Mouse (Mus musculus) liver, adult 2 months (tissue): ENCODE results near the gene Eps8l2. TPM values are rescaled to one million over a fixed set of nuclear protein-coding genes. Genes with fewer than 3 reads are reported as not detected.

ENCODE experiments used
- DNase-seq: peaks from one replicate; pipeline ENCODE4 v3.0.0-alpha.2; 2011; ENCODE audit warnings: low read depth, low spot score; ENCODE audit errors: extremely low read depth
- H3K27ac ChIP-seq: fragments of 200-500 bp; replicated peaks from 2 replicates; pipeline ENCODE4 v1.5.1; 2012; ENCODE audit warnings: low read depth, mild to moderate bottlenecking, control low read depth, inconsistent platforms, low read length; ENCODE audit not compliant: insufficient read depth
- H3K27me3 ChIP-seq: fragments of 200-500 bp; 2 replicates; pipeline ENCODE4 v1.6.1; 2012; ENCODE audit warnings: mild to moderate bottlenecking, moderate library complexity, low read length, inconsistent platforms; ENCODE audit not compliant: control insufficient read depth, insufficient read depth
- H3K36me3 ChIP-seq: fragments of 200-500 bp; 2 replicates; pipeline ENCODE4 v1.6.1; 2012; ENCODE audit warnings: low read length, inconsistent platforms; ENCODE audit not compliant: control insufficient read depth, insufficient read depth
- H3K4me1 ChIP-seq: fragments of 200-500 bp; 2 replicates; pipeline ENCODE4 v1.6.1; 2011; ENCODE audit warnings: low read length; ENCODE audit not compliant: control insufficient read depth, insufficient read depth
- H3K4me3 ChIP-seq: fragments of 200-500 bp; 2 replicates; pipeline ENCODE4 v1.5.1; 2011; ENCODE audit warnings: low read depth, mild to moderate bottlenecking, control low read depth, low read length, moderate library complexity; ENCODE audit not compliant: insufficient read depth
- H3K79me2 ChIP-seq: fragments of 200-500 bp; 2 replicates; pipeline ENCODE4 v1.6.1; 2012; ENCODE audit warnings: inconsistent platforms, mild to moderate bottlenecking, low read length, moderate library complexity; ENCODE audit not compliant: control insufficient read depth, insufficient read depth
- H3K9ac ChIP-seq: fragments of 200-500 bp; 2 replicates; pipeline ENCODE4 v1.6.1; 2012; ENCODE audit warnings: low read depth, mild to moderate bottlenecking, control low read depth, inconsistent platforms, low read length
- CTCF ChIP-seq: fragments of 200-500 bp; IDR thresholded peaks from 2 replicates; pipeline ENCODE4 v1.5.1; 2011; ENCODE audit warnings: low read depth, low read length, control low read depth
- POLR2A ChIP-seq: fragments of 200-500 bp; IDR thresholded peaks from 2 replicates; pipeline ENCODE4 v1.6.1; 2011; ENCODE audit warnings: low read length, control low read depth; ENCODE audit not compliant: insufficient read depth; ENCODE audit errors: extremely low read depth
- WGBS: fragments of 180-500 bp; shearing (Covaris S2); methylation state at CpG from one replicate; pipeline ENCODE4 v1.1.7; 2018; 5-methylcytosine and 5-hydroxymethylcytosine counted together
- polyA plus RNA-seq: library from polyadenylated mRNA; depleted of rRNA; stranded (reverse); fragments of >200 nt; gene quantifications from 2 replicates; pipeline ENCODE4 v1.2.3, GENCODE M21; 2012
- total RNA-seq: library from RNA; depleted of rRNA; stranded (reverse); fragments of >200 nt; gene quantifications from 2 replicates; pipeline ENCODE4 v1.2.3, GENCODE M21; 2014

Eps8l2 gene
- total and polyA plus RNA-seq, 2 experiments = 17.4 to 117 TPM

GRCm38 (mm10) chr7:141326546-141327446, 11.9 kb upstream of the Eps8l2 start:
- TF ChIP-seq POLR2A (no peak), CTCF (no peak)
- H3K36me3 ChIP-seq = peaks cover 2% of the 10 kb centered on the region; the same call in 1 of the 2 replicates
- H3K4me1 ChIP-seq = peaks cover 12% of the 10 kb centered on the region
- DNase-seq = no peak
- H3K79me2 ChIP-seq = peaks cover 14% of the 10 kb centered on the region
- H3K4me3 ChIP-seq = peak overlapping the region; percentile 64
- H3K9ac ChIP-seq = peak overlapping the region; percentile 85
- H3K27ac ChIP-seq = peak overlapping the region; percentile 62; the same call in 1 of the 2 replicates
- no peaks in the 10 kb centered on the region for H3K27me3 ChIP-seq
- 7% methylated on average over 32 of the region's 35 CpGs for WGBS

DNA sequence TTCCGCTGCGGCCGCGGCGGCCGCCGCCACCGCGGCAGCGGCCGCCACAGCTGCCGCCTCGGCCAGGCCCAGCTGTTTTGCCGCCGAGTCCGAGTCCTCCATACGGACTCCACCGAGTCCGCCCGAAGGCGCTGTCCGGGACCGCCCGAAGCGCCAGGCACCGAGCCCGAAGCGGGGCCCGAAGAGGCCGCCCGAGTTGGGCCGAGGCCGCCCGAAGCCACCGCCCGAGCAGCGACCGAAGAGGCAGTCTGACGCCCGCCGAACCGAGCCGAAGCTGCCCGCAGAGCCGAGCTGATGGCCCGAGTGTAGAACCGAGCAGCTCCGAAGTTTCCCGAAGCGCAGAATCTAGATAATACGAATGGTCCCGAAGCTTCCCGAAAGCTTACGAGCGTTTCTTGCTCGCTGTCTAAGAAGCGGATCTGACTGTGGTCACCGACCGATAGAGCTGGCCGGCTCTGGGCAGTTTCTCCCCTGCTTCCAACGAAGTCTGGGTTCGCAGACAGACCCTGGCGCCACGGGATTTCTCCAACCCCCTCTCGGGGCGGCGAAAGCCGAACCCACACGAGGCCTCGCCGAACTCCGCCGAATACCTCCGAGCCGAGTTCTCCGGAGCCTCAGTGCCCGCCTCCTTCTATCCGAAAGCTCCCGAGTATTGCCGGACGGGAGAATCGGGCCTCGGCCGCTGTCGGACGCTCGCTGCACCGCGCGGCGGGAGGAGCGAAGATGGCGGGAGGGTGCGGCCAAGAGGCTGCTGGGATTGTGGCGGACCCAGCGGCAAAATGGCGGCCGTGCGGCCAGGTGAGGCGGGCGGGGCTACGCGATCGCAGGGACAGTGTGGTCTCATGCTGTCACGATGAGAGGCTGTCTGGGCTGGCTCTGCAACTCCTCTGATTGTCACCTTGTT, 11.0 kb upstream of the Eps8l2 start, which contains the start of the genes Deaf1 and Tmem80:
Gene Deaf1, minus strand, starts transcription at position 222 of the 904 bp plus-strand sequence.
Gene Tmem80, plus strand, starts transcription at position 271 of the 904 bp plus-strand sequence.
- Histone ChIP-seq H3K36me3 (peaks cover 2% of the 10 kb centered on the region), H3K27me3 (no peaks in the 10 kb centered on the region), H3K4me3 (peak within 1 kb of the TSS; percentile 73), H3K79me2 (peaks cover 14% of the 10 kb centered on the region), H3K27ac (peak within 1 kb of the TSS; percentile 96), H3K4me1 (peaks cover 15% of the 10 kb centered on the region), H3K9ac (peak within 1 kb of the TSS; percentile 89)
- WGBS = under 1% methylated on average over 105 of the region's 105 CpGs
- DNase-seq = peak; percentile 86
- TF ChIP-seq POLR2A (peak; percentile 90), CTCF (no peak)

GRCm38 (mm10) chr7:141328373-141328990, 10.2 kb upstream of the Eps8l2 start:
- Histone ChIP-seq H3K27me3 (no peaks in the 10 kb centered on the region), H3K4me3 (peak overlapping the region; percentile 73), H3K36me3 (peaks cover 2% of the 10 kb centered on the region; the same call in 1 of the 2 replicates), H3K27ac (peak overlapping the region; percentile 66), H3K79me2 (peaks cover 14% of the 10 kb centered on the region), H3K4me1 (peaks cover 15% of the 10 kb centered on the region), H3K9ac (peak overlapping the region; percentile 81)
- WGBS = 13% methylated on average over 24 of the region's 24 CpGs
- no peak for DNase-seq
- TF ChIP-seq POLR2A (no peak), CTCF (no peak)

GRCm38 (mm10) chr7:141330706-141331105, 8.0 kb upstream of the Eps8l2 start:
- peaks cover 15% of the 10 kb centered on the region for H3K4me1 ChIP-seq
- TF ChIP-seq CTCF (no peak), POLR2A (no peak)

GRCm38 (mm10) chr7:141331990-141332389, 6.7 kb upstream of the Eps8l2 start:
- DNase-seq = peak; percentile 87
- Histone ChIP-seq H3K4me3 (no peak overlapping the region), H3K27ac (peak overlapping the region; percentile 30), H3K27me3 (no peaks in the 10 kb centered on the region), H3K9ac (no peak overlapping the region), H3K79me2 (peaks cover 4% of the 10 kb centered on the region), H3K36me3 (peaks cover 6% of the 10 kb centered on the region), H3K4me1 (peaks cover 5% of the 10 kb centered on the region)
- TF ChIP-seq CTCF (no peak), POLR2A (no peak)
- 23% methylated on average over 6 of the region's 6 CpGs for WGBS

More at GRCm38 (mm10) chr7:141330706-141331105, 8.0 kb upstream of the Eps8l2 start:
- Histone ChIP-seq H3K27me3 (no peaks in the 10 kb centered on the region), H3K79me2 (peaks cover 14% of the 10 kb centered on the region), H3K36me3 (peaks cover 6% of the 10 kb centered on the region), H3K27ac (no peak overlapping the region), H3K9ac (no peak overlapping the region), H3K4me3 (no peak overlapping the region)
- DNase-seq = no peak
